Mouse (Mus musculus): ENCODE results near the gene Gm48552.

DNA sequence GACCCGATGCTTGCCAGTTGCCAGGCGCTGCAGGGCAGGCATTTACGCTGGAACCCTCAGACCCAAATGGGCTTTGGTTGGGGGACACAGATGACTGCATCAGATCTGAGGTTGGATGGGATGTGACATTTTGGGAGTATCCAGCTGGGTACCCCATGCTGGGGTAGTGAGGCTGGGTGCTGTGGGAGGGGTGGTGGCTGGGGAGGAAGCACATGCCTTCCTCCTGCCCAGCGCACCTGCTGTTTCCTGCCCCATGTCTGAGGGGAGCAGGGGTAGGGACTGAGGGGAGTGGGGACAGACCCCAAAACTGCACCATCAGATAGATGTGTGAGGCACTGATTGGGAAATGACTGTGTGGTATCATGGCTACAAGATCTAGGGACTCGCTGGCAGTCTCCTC, 7.9 kb downstream of the Gm48552 start:
- TF ChIP-seq UBTF (IDR thresholded peaks at IDR 0.05; ENCODE audit: borderline replicate concordance, insufficient read depth, low read depth, low read length): no peak
- no peak for TF ChIP-seq EP300 (IDR thresholded peaks at IDR 0.05; ENCODE audit: low read depth in 1 of 2, low read length in 2 of 2)
- TF ChIP-seq MXI1 (IDR thresholded peaks at IDR 0.05; ENCODE audit: low read depth, low read length): no peak
